ENCODE assay signal across 10 mouse cellular contexts in the genomic region with DNA sequence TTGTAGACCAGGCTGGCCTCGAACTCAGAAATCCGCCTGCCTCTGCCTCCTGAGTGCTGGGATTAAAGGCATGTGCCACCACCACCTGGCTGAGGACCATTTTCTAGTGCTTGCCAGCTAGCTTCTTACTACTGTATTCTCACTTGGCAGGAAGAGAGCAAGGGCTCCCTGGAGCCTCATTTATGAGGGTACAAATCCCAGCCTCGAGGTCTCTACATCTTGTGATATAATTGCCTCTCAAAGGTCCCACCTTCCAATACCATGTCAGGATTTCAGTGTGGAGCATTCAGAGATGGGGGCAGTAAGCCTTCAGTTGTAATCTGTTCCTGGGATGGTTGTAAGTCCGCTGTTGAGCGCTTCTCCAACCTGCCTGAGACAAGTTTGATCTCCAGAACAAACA.
A peak's percentile ranks its signal among the peaks of the same experiment; 100 is the strongest.
DNase-seq lines count a peak whose midpoint lies in the region; ATAC-seq lines count a peak whose summit lies in the region.
"Had no signal": no experiment of that assay in that cellular context is flagged by ENCODE, and none has a peak within 500 bp of the region (broad histone marks: within the 10 kb centered on the region; RNA-seq: fewer than 3 reads in every experiment).

No protein-coding gene starts in this region.

- H3K4me3 ChIP-seq in limb, embryonic 12.5 days (replicated peaks), result no peak overlapping the region
- no peak overlapping the region for H3K4me3 ChIP-seq in limb, embryonic 10.5 days
- H3K4me3 ChIP-seq in hindbrain, embryonic 12.5 days, result no peak overlapping the region
- no peak overlapping the region for H3K4me3 ChIP-seq in midbrain, embryonic 13.5 days (replicated peaks)

- 78% methylated on average over 5 of the region's 5 CpGs for WGBS in limb, embryonic 12.5 days
- 88% methylated on average over 5 of the region's 5 CpGs for WGBS in limb, embryonic 10.5 days
- WGBS in hindbrain, embryonic 12.5 days, result 81% methylated on average over 5 of the region's 5 CpGs
- 66% methylated on average over 5 of the region's 5 CpGs for WGBS in midbrain, embryonic 13.5 days

- 0 out of 2 replicates have a peak, but pooled peaks cover 22% of the 10 kb centered on the region for H3K36me3 ChIP-seq in limb, embryonic 12.5 days
- peaks cover 16% of the 10 kb centered on the region for H3K36me3 ChIP-seq in limb, embryonic 10.5 days
- H3K36me3 ChIP-seq in hindbrain, embryonic 12.5 days, result no peaks in the 10 kb centered on the region
- 0 out of 2 replicates have a peak, but pooled peaks cover 4% of the 10 kb centered on the region for H3K36me3 ChIP-seq in midbrain, embryonic 13.5 days

- peaks cover 21% of the 10 kb centered on the region for H3K4me1 ChIP-seq in limb, embryonic 12.5 days (replicated peaks)
- peaks cover 4% of the 10 kb centered on the region for H3K4me1 ChIP-seq in limb, embryonic 10.5 days
- peaks cover 42% of the 10 kb centered on the region for H3K4me1 ChIP-seq in hindbrain, embryonic 12.5 days
- H3K4me1 ChIP-seq in midbrain, embryonic 13.5 days (replicated peaks), result peaks cover 60% of the 10 kb centered on the region

- no peaks in the 10 kb centered on the region for H3K27me3 ChIP-seq in limb, embryonic 12.5 days
- H3K27me3 ChIP-seq in limb, embryonic 10.5 days (ENCODE audit: low read depth, poor library complexity, severe bottlenecking), result no peaks in the 10 kb centered on the region
- no peaks in the 10 kb centered on the region for H3K27me3 ChIP-seq in hindbrain, embryonic 12.5 days
- H3K27me3 ChIP-seq in midbrain, embryonic 13.5 days, result no peaks in the 10 kb centered on the region

- 0 out of 2 replicates have a peak overlapping the region, but pooled peaks have one; percentile 9 for H3K27ac ChIP-seq in limb, embryonic 12.5 days
- no peak overlapping the region for H3K27ac ChIP-seq in limb, embryonic 10.5 days
- H3K27ac ChIP-seq in hindbrain, embryonic 12.5 days, result peak overlapping the region; percentile 66
- H3K27ac ChIP-seq in midbrain, embryonic 13.5 days, result peak overlapping the region; percentile 76

- ATAC-seq in limb, embryonic 12.5 days (ENCODE audit: insufficient number of reproducible peaks, insufficient read depth, low FRiP score, low TSS enrichment, low read depth), result no peak
- ATAC-seq in erythroid progenitor cell, adult 5-6 weeks (replicated peaks; ENCODE audit: low FRiP score, poor library complexity, severe bottlenecking), result peak; percentile 31; the same call in 1 of the 2 replicates
- 0 out of 2 replicates have a peak, but pooled peaks have one; percentile 2 for ATAC-seq in hindbrain, embryonic 12.5 days (ENCODE audit: low FRiP score)
- ATAC-seq in midbrain, embryonic 13.5 days, result no peak

- no peak for DNase-seq in limb, embryonic 10.5 days (ENCODE audit: low spot score)
- no peak for DNase-seq in embryo, embryonic 10 days (ENCODE audit: low spot score)
- no peak for DNase-seq in spleen, postnatal 10 days (ENCODE audit: low spot score in 2 of 2)
- DNase-seq in kidney, adult 11 months, result no peak
- DNase-seq: gastrocnemius, postnatal 10 days; thymus, postnatal 4 days had no signal

- no peak overlapping the region for H3K4me2 ChIP-seq in limb, embryonic 12.5 days
- H3K4me2 ChIP-seq in hindbrain, embryonic 12.5 days (replicated peaks), result no peak overlapping the region
- no peak overlapping the region for H3K4me2 ChIP-seq in midbrain, embryonic 13.5 days (replicated peaks)

- no peak overlapping the region for H3K9ac ChIP-seq in limb, embryonic 12.5 days (replicated peaks)
- H3K9ac ChIP-seq in hindbrain, embryonic 12.5 days, result no peak overlapping the region
- H3K9ac ChIP-seq in midbrain, embryonic 13.5 days (replicated peaks), result no peak overlapping the region

- no peaks in the 10 kb centered on the region for H3K9me3 ChIP-seq in limb, embryonic 12.5 days
- H3K9me3 ChIP-seq in limb, embryonic 10.5 days (replicated peaks), result no peaks in the 10 kb centered on the region
- no peaks in the 10 kb centered on the region for H3K9me3 ChIP-seq in hindbrain, embryonic 12.5 days (replicated peaks)
- no peaks in the 10 kb centered on the region for H3K9me3 ChIP-seq in midbrain, embryonic 13.5 days

Comparison
In these comparisons a context has a peak if more than half of its experiments do, and no peak if none do; other contexts are left out.
1. ATAC-seq: peak in erythroid progenitor cell, adult 5-6 weeks (single experiment) and hindbrain, embryonic 12.5 days (single experiment); none in limb, embryonic 12.5 days (single experiment) and midbrain, embryonic 13.5 days (single experiment).